Mouse (Mus musculus) frontal cortex, postnatal 36 days (tissue): ENCODE measurements around the gene Nufip1.
"Not testable (repeated sequence)": the region's sequence is repeated elsewhere in the genome, so short reads cannot be mapped to it uniquely, and the experiment has no call there.

ENCODE experiments used
- DNase-seq, 2 experiments: peaks; one replicate each; pipeline ENCODE4 v3.0.0; 2022; ENCODE audit warnings: low spot score in 2 of 2

Gene Nufip1

DNA sequence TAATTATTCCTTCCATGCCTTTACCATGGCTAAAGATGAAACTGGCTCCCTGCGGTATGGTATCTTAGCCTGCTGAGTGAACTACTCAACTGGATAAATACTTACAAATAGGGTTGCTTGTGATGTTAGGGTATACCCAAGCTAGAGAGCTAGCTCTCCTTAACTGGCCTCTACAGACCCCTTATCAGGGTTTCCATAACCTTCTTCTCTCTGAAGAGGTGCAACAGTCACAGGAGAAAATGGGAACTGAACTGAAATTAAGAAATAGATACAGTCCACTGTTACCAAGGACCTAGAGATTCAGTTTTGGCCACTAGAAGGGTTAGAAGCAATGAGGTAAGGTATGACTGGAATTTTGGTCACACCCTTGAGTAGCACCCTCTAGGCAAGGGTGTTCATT, 34.6 kb downstream of the Nufip1 start:
- no peak for DNase-seq

- no peak for DNase-seq
Measured at GRCm38 (mm10) chr14:76145868-76146267, 35.2 kb downstream of the Nufip1 start.

DNA sequence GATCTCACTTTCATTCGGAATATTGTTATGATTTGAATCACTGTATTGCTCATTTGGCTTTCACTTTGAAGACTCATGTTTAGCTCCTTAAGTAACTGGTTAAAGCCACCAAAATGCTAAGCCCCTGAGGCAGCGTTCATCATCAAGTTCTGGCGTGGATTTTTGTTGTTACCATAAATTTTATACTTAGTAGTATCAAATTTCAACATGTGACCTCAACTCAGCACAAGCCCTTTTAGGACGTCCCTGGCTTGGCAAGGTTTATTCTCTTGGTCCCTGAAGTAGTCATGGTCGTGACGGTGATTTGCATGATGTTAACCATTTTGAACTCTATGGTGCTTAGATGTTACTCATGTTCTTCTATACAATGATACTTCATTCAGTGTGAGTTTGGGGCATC, 36.4 kb downstream of the Nufip1 start:
- DNase-seq, result no peak

DNA sequence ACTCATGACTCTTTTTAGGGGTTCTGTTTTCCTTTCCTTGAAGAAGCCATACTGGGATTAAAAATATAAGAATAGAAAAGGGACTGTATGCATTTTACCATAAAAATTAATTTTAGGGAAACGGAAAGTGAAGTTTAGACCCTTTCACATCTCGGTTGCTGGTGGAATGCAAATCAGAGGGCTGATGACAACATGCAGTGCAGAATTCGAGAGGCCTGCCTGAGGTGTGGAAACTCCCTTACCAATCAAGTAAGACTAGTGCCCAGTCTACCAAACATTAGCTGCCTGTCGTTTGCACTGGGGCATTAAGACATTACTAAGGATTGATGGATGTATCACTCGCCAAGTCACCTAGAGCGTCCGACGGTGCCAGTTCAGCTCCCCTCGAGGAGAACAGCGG, 37.6 kb downstream of the Nufip1 start:
- DNase-seq, result no peak

- DNase-seq, result peak in 1 of 2 experiments; percentile 23
Measured at GRCm38 (mm10) chr14:76149531-76150179, 39.0 kb downstream of the Nufip1 start.

- no peak for DNase-seq
Measured at GRCm38 (mm10) chr14:76150499-76150898, 39.8 kb downstream of the Nufip1 start.

GRCm38 (mm10) chr14:76151011-76151410, 40.3 kb downstream of the Nufip1 start:
- no peak for DNase-seq

DNA sequence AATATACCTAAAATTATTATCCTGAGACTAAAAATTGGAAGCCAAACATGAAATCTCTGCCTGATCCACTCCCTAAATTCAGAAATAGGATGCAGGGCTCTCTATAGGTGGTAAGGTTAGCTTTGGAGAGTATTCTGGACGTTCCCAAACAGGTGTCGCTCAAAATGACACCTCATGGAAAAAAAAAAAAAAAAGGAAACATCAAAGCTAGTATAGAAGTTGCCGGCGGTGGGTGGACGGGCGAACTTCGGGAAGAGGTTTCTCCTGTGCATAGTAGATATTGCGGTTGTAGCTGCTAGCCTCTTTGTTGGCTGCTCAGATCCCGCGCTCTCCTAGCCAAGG, 41.1 kb downstream of the Nufip1 start:
- DNase-seq, result no peak

GRCm38 (mm10) chr14:76152162-76153002, 41.7 kb downstream of the Nufip1 start:
- peak; percentile 99 for DNase-seq

DNA sequence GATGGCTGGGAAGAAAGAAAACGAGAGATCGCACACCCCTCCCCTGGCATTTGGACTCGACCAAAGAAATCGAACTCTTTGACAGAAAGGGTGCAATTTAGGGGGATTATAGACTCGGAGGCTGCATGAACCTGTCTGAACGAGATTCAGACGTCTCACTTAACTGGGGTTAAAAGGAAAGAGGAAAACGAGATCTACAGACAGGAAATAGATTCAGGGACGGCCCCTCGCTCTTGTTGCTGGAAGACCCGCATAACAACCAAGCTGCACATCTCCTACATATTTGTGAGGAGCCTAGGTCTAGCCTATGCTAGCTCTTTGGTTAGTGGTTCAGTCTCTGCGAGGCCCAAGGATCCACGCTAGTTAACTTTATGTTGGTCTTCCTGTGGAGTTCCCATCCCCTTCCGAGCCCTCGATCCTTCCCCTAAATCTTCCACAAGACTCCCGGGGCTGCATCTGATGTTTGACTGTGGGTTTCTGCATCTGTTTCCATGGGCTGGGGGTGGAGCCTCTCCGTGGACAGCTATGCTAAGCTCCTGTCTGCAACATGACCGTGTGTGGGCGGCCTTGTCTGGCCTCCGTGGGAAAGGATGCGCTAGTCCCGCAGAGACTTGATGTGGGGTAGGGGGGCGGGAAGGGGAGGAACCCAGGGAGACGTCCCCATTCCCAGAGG, 42.4 kb downstream of the Nufip1 start:
- peak in 1 of 2 experiments; percentile 19 for DNase-seq

DNA sequence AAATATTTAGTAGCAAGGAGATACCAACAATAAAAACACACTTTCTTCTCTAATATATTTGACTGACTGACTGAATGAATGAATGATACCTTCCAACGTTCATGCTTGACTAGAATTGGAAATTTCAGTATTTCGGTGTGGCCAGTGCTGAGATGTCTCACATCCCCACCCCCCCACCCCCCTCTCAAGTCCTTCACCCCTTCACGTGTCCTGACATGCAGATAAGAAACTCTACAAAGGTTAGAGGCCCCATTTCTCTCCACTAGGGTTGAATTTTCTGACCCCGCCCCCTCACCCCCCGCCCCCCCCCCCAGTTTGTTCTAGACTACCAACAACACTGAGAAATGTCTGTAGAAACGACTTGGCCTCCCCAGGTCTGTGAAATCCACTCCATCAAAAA, 43.1 kb downstream of the Nufip1 start:
- no peak for DNase-seq

GRCm38 (mm10) chr14:76158192-76158785, 47.6 kb downstream of the Nufip1 start:
- DNase-seq, result no peak

DNA sequence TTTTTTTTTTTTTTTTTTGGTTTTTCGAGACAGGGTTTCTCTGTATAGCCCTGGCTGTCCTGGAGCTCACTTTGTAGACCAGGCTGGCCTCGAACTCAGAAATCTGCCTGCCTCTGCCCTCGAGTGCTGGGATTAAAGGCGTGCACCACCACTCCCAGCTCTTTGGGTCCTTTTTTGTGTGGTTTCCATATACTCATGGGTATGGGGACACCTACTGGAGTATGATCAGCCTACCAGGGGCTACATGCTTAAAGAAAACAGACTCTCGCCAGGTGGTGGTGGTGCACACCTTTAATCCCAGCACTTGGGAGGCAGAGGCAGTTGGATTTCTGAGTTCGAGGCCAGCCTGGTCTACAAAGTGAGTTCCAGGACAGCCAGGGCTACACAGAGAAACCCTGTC, 49.9 kb downstream of the Nufip1 start:
- not testable (repeated sequence) for DNase-seq

DNA sequence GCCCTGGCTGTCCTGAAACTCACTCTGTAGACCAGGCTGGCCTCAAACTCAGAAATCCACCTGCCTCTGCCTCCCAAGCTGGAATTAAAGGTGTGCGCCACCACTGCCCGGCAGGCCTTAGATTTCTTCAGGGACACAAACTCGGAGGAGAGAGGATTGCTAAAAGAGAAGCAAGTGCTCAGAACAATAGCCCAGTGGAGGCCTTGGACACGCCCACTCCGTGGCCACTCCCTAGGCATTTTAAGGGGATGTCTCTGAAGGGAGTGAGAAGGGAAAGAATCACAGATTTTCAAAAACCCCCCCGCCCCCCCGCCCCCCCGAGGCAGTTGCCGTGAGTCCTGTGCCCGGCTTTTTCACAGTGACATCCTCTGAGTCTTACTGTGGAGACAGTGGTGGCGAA, 53.5 kb downstream of the Nufip1 start:
- DNase-seq, result no peak

- peak; percentile 37 to 56 for DNase-seq
Measured at GRCm38 (mm10) chr14:76164904-76165755, 54.4 kb downstream of the Nufip1 start.

GRCm38 (mm10) chr14:76169876-76170466, 59.3 kb downstream of the Nufip1 start:
- DNase-seq, result peak in 1 of 2 experiments; percentile 44

DNA sequence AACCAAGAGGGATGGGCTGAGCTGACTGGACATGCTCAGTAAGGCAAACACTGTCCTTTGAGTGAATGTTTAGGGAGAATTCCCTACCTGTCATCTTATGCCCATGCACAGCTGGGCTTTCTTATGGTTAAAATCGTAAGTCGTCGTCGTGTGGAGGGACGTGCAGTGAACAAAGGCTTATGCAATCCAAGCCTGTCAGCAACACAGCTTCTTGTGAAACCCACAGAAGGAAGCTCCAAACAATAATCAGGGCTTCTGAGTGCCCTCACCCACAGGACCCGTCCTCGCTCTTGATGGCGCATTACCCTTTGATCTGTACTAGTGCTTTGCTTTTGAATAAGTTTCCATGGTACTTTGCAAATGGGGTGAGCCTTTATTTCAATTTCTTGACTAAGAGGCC, 60.6 kb downstream of the Nufip1 start:
- DNase-seq, result no peak

DNA sequence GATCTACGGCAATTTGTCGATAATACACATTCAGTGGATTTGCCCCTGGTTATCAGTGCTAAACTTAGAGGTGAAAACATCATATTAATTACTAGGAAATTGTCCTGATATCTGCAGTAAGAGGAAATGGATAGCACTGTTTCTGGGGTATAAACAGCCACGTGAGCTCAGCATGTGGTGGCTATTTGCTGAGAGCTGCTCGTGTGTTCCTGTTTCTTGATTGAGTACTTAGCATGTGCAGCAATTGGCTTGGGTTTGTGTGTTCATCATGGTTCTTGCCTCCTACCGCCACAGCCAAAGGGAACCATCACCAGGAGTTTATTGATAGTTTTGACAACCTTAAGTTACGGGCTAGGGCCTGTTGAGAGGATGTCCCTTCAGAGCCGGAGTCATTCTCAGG, 63.6 kb downstream of the Nufip1 start:
- DNase-seq, result no peak

- DNase-seq, result no peak
Measured at GRCm38 (mm10) chr14:76175808-76176207, 65.1 kb downstream of the Nufip1 start.

GRCm38 (mm10) chr14:76177230-76177629, 66.5 kb downstream of the Nufip1 start:
- no peak for DNase-seq

GRCm38 (mm10) chr14:76178447-76178846, 67.8 kb downstream of the Nufip1 start:
- no peak for DNase-seq
